Mouse (Mus musculus): Measurements from ENCODE around the gene Gm21800.
"Not testable (repeated sequence)": the region's sequence is repeated elsewhere in the genome, so short reads cannot be mapped to it uniquely, and the experiment has no call there.

The Gm21800 gene

DNA sequence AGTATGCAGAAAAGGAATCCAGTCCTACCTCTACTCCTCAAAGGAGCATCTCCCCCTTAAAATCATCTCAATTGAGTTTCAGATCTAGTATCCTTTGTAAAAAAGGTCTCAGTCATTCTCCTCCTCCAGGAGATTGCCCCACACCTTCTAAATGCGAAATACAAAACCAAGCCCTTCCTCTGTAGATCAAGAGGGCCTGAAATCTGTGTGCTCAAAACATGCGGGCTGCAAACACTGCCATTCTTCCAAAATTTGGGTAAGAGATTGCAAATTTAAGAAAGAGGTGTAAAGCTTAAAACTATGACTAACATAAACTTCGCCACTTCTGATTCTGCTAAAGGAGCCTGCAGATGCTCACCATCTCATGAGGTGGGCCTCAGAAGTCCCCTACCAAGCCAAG is at the start of gene Gm21800:
Gene Gm21800, plus strand, starts transcription at position 301 of the 400 bp plus-strand sequence.
- not testable (repeated sequence) for DNase-seq (ENCODE audit: low read depth, low spot score)

Data from A20 (cell line).